Mouse (Mus musculus) forebrain, postnatal 0 days (tissue): ENCODE data around the gene Cnn3. TPM values are rescaled to one million over a fixed set of nuclear protein-coding genes. Genes with fewer than 3 reads are reported as not detected.

Experiments used
- ATAC-seq: fragments of 200-750 bp; cut with Nextera tagmentation; 2 replicates; pipeline ENCODE4 v1.8.0; 2017; ENCODE audit warnings: mild to moderate bottlenecking, moderate library complexity
- DNase-seq: peaks from one replicate; pipeline ENCODE4 v3.0.0-alpha.2; 2015
- H3K27ac ChIP-seq: fragments of 300-500 bp; sonication (generic); 2 replicates; pipeline ENCODE4 v1.5.1; 2014; ENCODE audit warnings: low read depth, mild to moderate bottlenecking, antibody characterized with exemption, low read length, moderate library complexity, mixed read lengths
- H3K27me3 ChIP-seq: fragments of 300-500 bp; sonication (generic); 2 replicates; pipeline ENCODE4 v1.6.1; 2014; ENCODE audit warnings: mild to moderate bottlenecking, low read length, mixed read lengths; ENCODE audit not compliant: insufficient read depth
- H3K36me3 ChIP-seq: fragments of 300-500 bp; sonication (generic); 2 replicates; pipeline ENCODE4 v1.6.1; 2014; ENCODE audit warnings: mild to moderate bottlenecking, moderate library complexity; ENCODE audit not compliant: insufficient read depth
- H3K4me1 ChIP-seq: fragments of 300-500 bp; sonication (generic); 2 replicates; pipeline ENCODE4 v1.6.1; 2014; ENCODE audit warnings: antibody characterized with exemption; ENCODE audit not compliant: insufficient read depth
- H3K4me2 ChIP-seq: fragments of 300-500 bp; sonication (generic); 2 replicates; pipeline ENCODE4 v1.6.1; 2014; ENCODE audit warnings: low read depth, mild to moderate bottlenecking, moderate library complexity
- H3K4me3 ChIP-seq: fragments of 300-500 bp; sonication (generic); 2 replicates; pipeline ENCODE4 v1.5.1; 2014; ENCODE audit warnings: low read depth, low read length, mixed read lengths
- H3K9ac ChIP-seq: fragments of 300-500 bp; sonication (generic); 2 replicates; pipeline ENCODE4 v1.6.1; 2014; ENCODE audit warnings: mild to moderate bottlenecking
- H3K9me3 ChIP-seq: fragments of 300-500 bp; sonication (generic); 2 replicates; pipeline ENCODE4 v1.6.1; 2016; ENCODE audit warnings: low read length
- CTCF ChIP-seq: sonication (generic); IDR thresholded peaks from 2 replicates; pipeline ENCODE4 v1.5.1; 2016; ENCODE audit warnings: antibody characterized with exemption, control low read depth, low read depth
- WGBS: fragments of 180-500 bp; shearing (Covaris S2); extraction: QIAGEN DNeasy Blood & Tissue Kit; methylation state at CpG from one replicate; pipeline ENCODE4 v1.1.7; 2014; 5-methylcytosine and 5-hydroxymethylcytosine counted together
- polyA plus RNA-seq: library from polyadenylated mRNA; unstranded; fragments of >200 nt; fragmentation: Nextera tagmentation; extraction: Ambion mirVana; gene quantifications from 2 replicates; pipeline ENCODE4 v1.2.1, GENCODE M21; 2015
- total RNA-seq: library from RNA; depleted of rRNA; stranded (reverse); fragments of >200 nt; gene quantifications from 2 replicates; pipeline ENCODE4 v1.2.3, GENCODE M21; 2014

Gene Cnn3
- total and polyA plus RNA-seq, 2 experiments from 2014 or later: 150 to 307 TPM

DNA sequence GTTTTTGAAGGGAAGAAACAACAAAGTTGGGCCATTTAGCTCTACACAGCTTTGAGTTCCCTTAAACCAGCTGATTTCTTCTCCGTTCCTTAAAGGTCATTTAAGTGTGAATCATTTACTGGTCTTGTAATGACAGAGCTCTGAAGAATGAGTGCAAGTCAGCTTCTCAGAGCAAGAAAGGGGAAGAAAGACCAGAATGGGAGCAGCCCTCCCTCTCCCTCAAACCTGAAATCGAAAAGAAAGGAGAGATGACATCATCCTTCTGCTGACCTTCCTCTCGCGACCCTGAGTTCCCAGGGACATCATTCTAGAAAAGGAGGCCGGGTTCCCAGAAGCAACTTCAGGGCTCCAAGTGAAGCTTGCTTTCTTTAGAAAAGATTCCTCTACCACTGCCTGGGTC, 64.6 kb downstream of the Cnn3 start:
- H3K4me3 ChIP-seq: no peak overlapping the region
- ATAC-seq (no peak), DNase-seq (no peak)
- no peaks in the 10 kb centered on the region for H3K27me3 ChIP-seq
- no peak overlapping the region for H3K9ac ChIP-seq
- no peak overlapping the region for H3K4me2 ChIP-seq
- H3K27ac ChIP-seq: peak overlapping the region; percentile 9; the same call in 1 of the 2 replicates
- TF ChIP-seq CTCF: no peak
- no peaks in the 10 kb centered on the region for H3K36me3 ChIP-seq
- 0 out of 2 replicates have a peak, but pooled peaks cover 5% of the 10 kb centered on the region for H3K4me1 ChIP-seq
- WGBS: 31% methylated on average over 5 of the region's 5 CpGs
- H3K9me3 ChIP-seq: no peaks in the 10 kb centered on the region

DNA sequence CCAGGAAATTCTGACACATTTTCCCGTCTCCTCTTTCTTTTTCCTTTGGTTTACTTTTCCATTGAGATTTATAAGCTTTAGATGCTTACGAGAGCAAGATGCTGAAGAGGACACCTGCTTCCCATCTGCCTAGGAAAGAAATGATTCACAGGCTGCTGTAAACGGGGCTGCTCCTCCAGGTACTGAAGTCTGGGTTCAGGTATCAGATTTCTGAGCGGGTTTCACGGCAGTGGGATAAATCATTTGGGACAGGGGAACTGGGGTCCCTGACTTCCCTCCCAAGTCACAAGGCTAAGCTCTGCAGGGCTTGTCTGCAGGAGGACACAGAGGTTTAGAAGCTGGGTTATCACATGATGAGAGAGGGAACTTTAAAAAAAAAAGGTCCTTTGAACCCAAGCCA, 65.7 kb downstream of the Cnn3 start:
- H3K27ac ChIP-seq: no peak overlapping the region
- no peaks in the 10 kb centered on the region for H3K36me3 ChIP-seq
- no peak for ATAC-seq
- no peak overlapping the region for H3K4me3 ChIP-seq
- H3K9me3 ChIP-seq: no peaks in the 10 kb centered on the region
- 60% methylated on average over 5 of the region's 5 CpGs for WGBS
- H3K4me2 ChIP-seq: no peak overlapping the region
- H3K4me1 ChIP-seq: 0 out of 2 replicates have a peak, but pooled peaks cover 5% of the 10 kb centered on the region
- no peak for DNase-seq
- H3K27me3 ChIP-seq: no peaks in the 10 kb centered on the region
- no peak for TF ChIP-seq CTCF
- no peak overlapping the region for H3K9ac ChIP-seq

- ATAC-seq (no peak), DNase-seq (no peak)
- Histone ChIP-seq H3K9me3 (no peaks in the 10 kb centered on the region), H3K4me1 (0 out of 2 replicates have a peak, but pooled peaks cover 5% of the 10 kb centered on the region), H3K27ac (no peak overlapping the region), H3K9ac (no peak overlapping the region), H3K4me2 (no peak overlapping the region), H3K27me3 (no peaks in the 10 kb centered on the region), H3K36me3 (no peaks in the 10 kb centered on the region), H3K4me3 (no peak overlapping the region)
- WGBS: 89% methylated on average over 7 of the region's 7 CpGs
- TF ChIP-seq CTCF: no peak
These were observed 67.7 kb downstream of the Cnn3 start for GRCm38 (mm10) chr3:121493997-121494421.

GRCm38 (mm10) chr3:121500225-121500624, 73.9 kb downstream of the Cnn3 start:
- Histone ChIP-seq H3K4me2 (no peak overlapping the region), H3K9ac (no peak overlapping the region), H3K36me3 (no peaks in the 10 kb centered on the region), H3K9me3 (no peaks in the 10 kb centered on the region), H3K4me1 (no peaks in the 10 kb centered on the region), H3K27ac (no peak overlapping the region), H3K27me3 (no peaks in the 10 kb centered on the region), H3K4me3 (no peak overlapping the region)
- 57% methylated on average over 10 of the region's 10 CpGs for WGBS
- ATAC-seq (peak; percentile 40; the same call in 1 of the 2 replicates), DNase-seq (peak; percentile 59)
- peak; percentile 77 for TF ChIP-seq CTCF

DNA sequence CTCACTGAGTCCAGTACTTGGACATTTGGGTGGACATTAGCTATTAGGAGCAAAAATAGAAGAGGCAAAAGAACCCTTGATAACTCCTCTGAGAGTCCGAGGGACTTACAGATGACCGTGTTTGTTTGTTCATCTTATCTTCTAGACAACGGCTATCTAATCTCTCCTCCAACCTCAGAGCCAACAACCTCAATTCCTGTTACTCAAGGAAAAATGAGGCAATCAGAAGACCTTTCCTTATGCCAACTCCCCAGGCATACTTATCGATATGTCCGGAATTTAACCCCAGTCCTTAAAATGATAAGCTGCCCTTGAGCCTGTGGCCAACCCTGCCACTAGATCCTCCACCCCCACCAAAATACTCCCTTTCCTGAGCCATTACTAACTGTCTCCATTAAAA, 74.4 kb downstream of the Cnn3 start:
- no peak for DNase-seq
- Histone ChIP-seq H3K4me1 (no peaks in the 10 kb centered on the region), H3K4me3 (no peak overlapping the region), H3K9me3 (no peaks in the 10 kb centered on the region), H3K4me2 (no peak overlapping the region), H3K9ac (no peak overlapping the region), H3K27ac (no peak overlapping the region), H3K27me3 (no peaks in the 10 kb centered on the region), H3K36me3 (no peaks in the 10 kb centered on the region)
- 96% methylated on average over 5 of the region's 5 CpGs for WGBS
- no peak for TF ChIP-seq CTCF
- no peak for ATAC-seq

DNA sequence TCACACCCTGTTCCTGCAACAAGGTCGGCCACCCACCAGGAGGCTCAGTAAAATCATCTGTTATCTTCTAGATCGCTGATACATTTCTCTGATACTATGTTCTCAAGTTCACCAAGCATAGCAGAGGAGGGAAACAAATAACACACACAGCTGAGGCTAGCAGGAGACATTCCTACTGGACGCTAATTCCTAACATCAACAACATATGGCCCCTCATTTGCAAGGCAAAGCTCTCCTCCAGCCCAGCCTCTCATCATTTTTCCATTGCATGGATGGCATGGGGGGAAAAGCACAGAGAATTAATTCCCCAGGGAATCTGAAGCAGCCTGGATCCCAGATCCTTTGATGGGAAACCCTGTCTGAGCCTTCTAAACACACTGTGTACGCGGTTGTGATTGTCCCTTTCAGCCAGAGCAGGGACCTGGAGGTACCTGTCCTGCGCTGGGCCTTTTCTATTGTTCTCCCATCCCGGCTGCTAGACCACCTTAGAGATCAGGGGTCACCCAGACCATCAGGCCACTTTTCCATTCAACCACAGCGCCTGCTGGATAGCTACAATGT, 78.7 kb downstream of the Cnn3 start:
- Histone ChIP-seq H3K4me2 (no peak overlapping the region), H3K27ac (no peak overlapping the region), H3K36me3 (no peaks in the 10 kb centered on the region), H3K9me3 (no peaks in the 10 kb centered on the region), H3K4me3 (no peak overlapping the region), H3K9ac (no peak overlapping the region), H3K4me1 (no peaks in the 10 kb centered on the region), H3K27me3 (no peaks in the 10 kb centered on the region)
- whole genome bisulfite sequencing: 68% methylated on average over 8 of the region's 8 CpGs
- no peak for ATAC-seq
- TF ChIP-seq CTCF: no peak
- no peak for DNase-seq

GRCm38 (mm10) chr3:121506175-121506574, 79.9 kb downstream of the Cnn3 start:
- Histone ChIP-seq H3K4me1 (no peaks in the 10 kb centered on the region), H3K36me3 (no peaks in the 10 kb centered on the region), H3K4me2 (no peak overlapping the region), H3K27me3 (no peaks in the 10 kb centered on the region), H3K27ac (no peak overlapping the region), H3K4me3 (no peak overlapping the region), H3K9ac (no peak overlapping the region), H3K9me3 (no peaks in the 10 kb centered on the region)
- WGBS: 79% methylated on average over 8 of the region's 8 CpGs
- no peak for TF ChIP-seq CTCF
- DNase-seq: no peak
- no peak for ATAC-seq
